Mouse (Mus musculus) adipose tissue, adult 10 weeks (tissue): ENCODE measurements around the gene Mrpl45. TPM values are rescaled to one million over a fixed set of nuclear protein-coding genes. Genes with fewer than 3 reads are reported as not detected.

ENCODE experiments used
- polyA plus RNA-seq: library from polyadenylated mRNA; stranded (reverse); fragments of 350-450 nt; fragmentation: Illumina TruSeq; extraction: RNeasy Lipid Tissue Mini Kit (QIAGEN cat#74804); gene quantifications from one replicate; pipeline ENCODE4 v1.2.3, GENCODE M21; 2014; ENCODE audit warnings: low read depth, low replicate concordance

Mrpl45 gene
- polyA plus RNA-seq, result 18.8 TPM

GRCm38 (mm10) chr11:97315504-97316503 lies at the start of gene Mrpl45:
Mrpl45 (plus strand) TSS chr11:97315716.

DNA sequence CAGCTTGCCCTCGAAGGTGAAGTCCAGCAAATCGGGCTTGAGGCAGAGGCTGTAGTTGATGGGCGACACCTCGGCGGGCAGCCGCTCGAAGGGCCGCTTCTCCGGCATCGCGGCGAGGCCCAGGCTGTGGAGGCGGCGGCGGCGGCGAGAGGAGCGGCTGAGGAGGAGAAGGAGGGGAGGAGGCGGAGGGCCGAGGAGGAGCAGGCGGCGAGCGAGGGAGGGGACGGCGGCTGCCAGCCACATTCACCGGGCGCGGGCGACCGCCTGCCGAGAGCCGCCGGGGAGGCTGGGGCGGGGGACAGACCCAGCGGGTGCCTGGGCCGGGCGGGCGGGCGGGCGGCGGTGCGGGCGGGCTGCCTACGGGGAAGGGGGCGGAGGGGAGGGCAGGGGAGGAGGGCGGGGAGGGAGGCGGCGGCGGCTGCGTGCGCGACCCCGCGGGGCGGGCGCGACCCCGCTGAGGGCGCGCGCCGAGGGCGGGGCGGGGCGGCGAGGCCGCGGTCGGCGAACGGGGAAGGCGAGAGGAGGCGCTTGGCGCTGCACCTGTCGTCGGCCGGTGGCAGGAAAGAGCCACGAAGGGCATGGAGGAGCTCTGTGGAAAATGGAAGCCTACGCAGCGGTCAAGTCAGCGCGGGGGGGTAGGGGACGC lies 35.2 kb upstream of the Mrpl45 start, which contains the start of gene Npepps:
Gene Npepps (minus strand): TSS at position 423 of the 646 bp plus-strand sequence.

DNA sequence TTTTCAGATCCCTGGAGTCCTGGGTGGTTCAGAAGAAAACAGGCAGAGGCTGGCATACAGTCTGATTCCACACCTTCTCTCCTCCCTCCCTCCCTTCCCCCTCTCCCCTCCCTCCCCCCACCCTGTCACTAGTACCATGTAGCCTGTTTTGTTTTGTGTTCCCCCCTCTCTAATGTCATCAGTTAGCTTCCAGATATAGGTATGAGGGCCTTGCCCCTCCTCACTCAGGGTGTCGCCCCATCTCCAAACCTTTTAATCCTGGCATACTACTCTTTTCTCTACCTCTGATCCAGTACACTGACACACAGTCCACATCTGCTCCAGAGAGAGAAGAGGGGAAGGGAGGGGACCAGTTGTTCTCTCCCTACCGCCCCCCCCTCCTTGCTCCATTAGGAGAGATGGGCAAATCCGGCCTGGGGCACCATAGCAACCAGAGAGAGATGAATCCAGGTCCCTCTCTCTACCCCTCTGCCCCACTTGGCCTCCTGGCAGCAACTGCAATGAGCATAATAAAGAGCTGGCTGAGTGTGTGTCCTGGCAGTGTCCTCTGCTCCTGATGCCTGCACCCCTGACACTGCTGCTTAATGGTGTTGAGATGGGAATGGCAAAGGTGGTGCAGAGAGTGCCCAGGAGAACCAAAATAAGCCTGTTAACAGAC lies 36.6 kb downstream of the Mrpl45 start, which contains the start of gene Gpr179:
Gene Gpr179 (minus strand): TSS at position 51 of the 658 bp plus-strand sequence.

GRCm38 (mm10) chr11:97361948-97362648 lies 46.6 kb downstream of the Mrpl45 start, which contains the start of gene Socs7:
Socs7 (plus strand) TSS chr11:97362551.

Other genes with a start within 250 kb of the Mrpl45 start
- 0.31 TPM for gene Tbx21, start 200.4 kb upstream of the Mrpl45 start, polyA plus RNA-seq
- gene Tbkbp1, start 164.2 kb upstream of the Mrpl45 start, polyA plus RNA-seq, result 7.4 TPM
- 70.9 TPM for gene Kpnb1, start 127.8 kb upstream of the Mrpl45 start, polyA plus RNA-seq
- 42.9 TPM for gene Npepps, start 35.1 kb upstream of the Mrpl45 start, polyA plus RNA-seq
- 0.51 TPM for gene Gpr179, start 36.4 kb downstream of the Mrpl45 start, polyA plus RNA-seq
- 11.7 TPM for gene Socs7, start 46.8 kb downstream of the Mrpl45 start, polyA plus RNA-seq
- 14.1 TPM for gene Arhgap23, start 99.8 kb downstream of the Mrpl45 start, polyA plus RNA-seq
- 0.29 TPM for gene 4933428G20Rik, start 184.6 kb downstream of the Mrpl45 start, polyA plus RNA-seq